Mouse (Mus musculus) heart, embryonic 12.5 days (tissue): ENCODE results near the gene Adad2. TPM values are rescaled to one million over a fixed set of nuclear protein-coding genes. Genes with fewer than 3 reads are reported as not detected.

Source experiments
- ATAC-seq: fragments of 200-750 bp; cut with Nextera tagmentation; 2 replicates; pipeline ENCODE4 v1.8.0; 2017; ENCODE audit warnings: moderate TSS enrichment, moderate library complexity; ENCODE audit not compliant: insufficient number of reproducible peaks, low FRiP score
- H3K27ac ChIP-seq: fragments of 300-500 bp; sonication (generic); 2 replicates; pipeline ENCODE4 v1.5.1; 2016; ENCODE audit warnings: mild to moderate bottlenecking, moderate library complexity; ENCODE audit not compliant: poor library complexity, severe bottlenecking
- H3K27me3 ChIP-seq: fragments of 300-500 bp; sonication (generic); replicated peaks from 2 replicates; pipeline ENCODE4 v1.6.1; 2016; ENCODE audit warnings: mild to moderate bottlenecking, moderate library complexity
- H3K36me3 ChIP-seq: fragments of 300-500 bp; sonication (generic); 2 replicates; pipeline ENCODE4 v1.6.1; 2016; ENCODE audit warnings: mild to moderate bottlenecking, moderate library complexity
- H3K4me1 ChIP-seq: fragments of 300-500 bp; sonication (generic); replicated peaks from 2 replicates; pipeline ENCODE4 v1.6.1; 2016; ENCODE audit warnings: mild to moderate bottlenecking
- H3K4me2 ChIP-seq: fragments of 300-500 bp; sonication (generic); 2 replicates; pipeline ENCODE4 v1.6.1; 2016; ENCODE audit warnings: mild to moderate bottlenecking, moderate library complexity
- H3K4me3 ChIP-seq: fragments of 300-500 bp; sonication (generic); 2 replicates; pipeline ENCODE4 v1.5.1; 2016; ENCODE audit warnings: mild to moderate bottlenecking
- H3K9ac ChIP-seq: fragments of 300-500 bp; sonication (generic); 2 replicates; pipeline ENCODE4 v1.6.1; 2016; ENCODE audit warnings: mild to moderate bottlenecking, moderate library complexity
- H3K9me3 ChIP-seq: fragments of 300-500 bp; sonication (generic); replicated peaks from 2 replicates; pipeline ENCODE4 v1.6.1; 2016; ENCODE audit warnings: mild to moderate bottlenecking, moderate library complexity
- WGBS: fragments of 180-500 bp; shearing (Covaris S2); methylation state at CpG from one replicate; pipeline ENCODE4 v1.1.7; 2016; 5-methylcytosine and 5-hydroxymethylcytosine counted together
- polyA plus RNA-seq: library from polyadenylated mRNA; unstranded; fragments of >200 nt; fragmentation: Nextera tagmentation; extraction: Ambion mirVana; gene quantifications from 2 replicates; pipeline ENCODE4 v1.2.1, GENCODE M21; 2016

The Adad2 gene
- polyA plus RNA-seq, 1 experiment from 2014 or later: not detected

- 60% methylated on average over 11 of the region's 11 CpGs for WGBS
- Histone ChIP-seq H3K27me3 (0 out of 2 replicates have a peak, but pooled peaks cover 10% of the 10 kb centered on the region), H3K9ac (no peak overlapping the region)
Observed at GRCm38 (mm10) chr8:119663440-119663839, 50.9 kb downstream of the Adad2 start.

GRCm38 (mm10) chr8:119665270-119665669 is 52.7 kb downstream of the Adad2 start:
- Histone ChIP-seq H3K27me3 (0 out of 2 replicates have a peak, but pooled peaks cover 10% of the 10 kb centered on the region), H3K4me1 (peaks cover 51% of the 10 kb centered on the region), H3K36me3 (no peaks in the 10 kb centered on the region), H3K27ac (no peak overlapping the region), H3K9ac (no peak overlapping the region), H3K4me2 (no peak overlapping the region), H3K9me3 (no peaks in the 10 kb centered on the region), H3K4me3 (no peak overlapping the region)
- ATAC-seq: no peak
- WGBS: 66% methylated on average over 6 of the region's 6 CpGs

More at GRCm38 (mm10) chr8:119663440-119663839, 50.9 kb downstream of the Adad2 start:
- no peak for ATAC-seq
- no peak overlapping the region for H3K4me3 ChIP-seq
- H3K36me3 ChIP-seq: no peaks in the 10 kb centered on the region
- H3K4me1 ChIP-seq: peaks cover 40% of the 10 kb centered on the region
- H3K9me3 ChIP-seq: no peaks in the 10 kb centered on the region
- no peak overlapping the region for H3K27ac ChIP-seq
- H3K4me2 ChIP-seq: no peak overlapping the region

Other genes with a start within 250 kb of the Adad2 start
- 19.3 and 20.1 TPM in 2 replicates for gene Mlycd, start 217.9 kb upstream of the Adad2 start, polyA plus RNA-seq
- gene Osgin1, start 178.6 kb upstream of the Adad2 start, polyA plus RNA-seq: 0.27 and 0.54 TPM in 2 replicates
- gene Necab2, start 166.0 kb upstream of the Adad2 start, polyA plus RNA-seq: 0.71 and 0.75 TPM in 2 replicates
- not detected in 2 replicates for gene Slc38a8, start 111.0 kb upstream of the Adad2 start, polyA plus RNA-seq
- gene Mbtps1, start 54.0 kb upstream of the Adad2 start, polyA plus RNA-seq: 98.5 and 99.4 TPM in 2 replicates
- 38.3 and 41.9 TPM in 2 replicates for gene Hsdl1, start 37.6 kb upstream of the Adad2 start, polyA plus RNA-seq
- 0.18 and 0.23 TPM in 2 replicates for gene Dnaaf1, start 37.5 kb upstream of the Adad2 start, polyA plus RNA-seq
- gene Taf1c, start 7.5 kb upstream of the Adad2 start, polyA plus RNA-seq: 8.1 and 8.6 TPM in 2 replicates
- gene Kcng4, start 22.9 kb downstream of the Adad2 start, polyA plus RNA-seq: not detected in 2 replicates
- gene Wfdc1, start 53.6 kb downstream of the Adad2 start, polyA plus RNA-seq: 3.1 and 3.5 TPM in 2 replicates
- gene Atp2c2, start 87.3 kb downstream of the Adad2 start, polyA plus RNA-seq: 0.33 and 0.38 TPM in 2 replicates
- 14.6 and 14.8 TPM in 2 replicates for gene Tldc1, start 165.7 kb downstream of the Adad2 start, polyA plus RNA-seq
- 40.6 and 54.2 TPM in 2 replicates for gene Cotl1, start 227.8 kb downstream of the Adad2 start, polyA plus RNA-seq
- 10.3 and 12.5 TPM in 2 replicates for gene Klhl36, start 249.5 kb downstream of the Adad2 start, polyA plus RNA-seq